Mouse (Mus musculus) neural tube, embryonic 11.5 days (tissue): ENCODE results near the gene Csk. TPM values are rescaled to one million over a fixed set of nuclear protein-coding genes. Genes with fewer than 3 reads are reported as not detected.
A peak's percentile ranks its signal among the peaks of the same experiment; 100 is the strongest.

Source experiments
- ATAC-seq: fragments of 200-750 bp; cut with Nextera tagmentation; 2 replicates; pipeline ENCODE4 v1.8.0; 2017; ENCODE audit warnings: moderate number of reproducible peaks, mild to moderate bottlenecking, moderate TSS enrichment, moderate library complexity; ENCODE audit not compliant: insufficient read depth, low FRiP score, low TSS enrichment
- DNase-seq: peaks from one replicate; pipeline ENCODE4 v3.0.0-alpha.2; 2015; ENCODE audit warnings: low spot score
- H3K27ac ChIP-seq: fragments of 300-500 bp; sonication (generic); 2 replicates; pipeline ENCODE4 v1.5.1; 2014; ENCODE audit warnings: low read depth, mild to moderate bottlenecking, low read length
- H3K27me3 ChIP-seq: fragments of 300-500 bp; sonication (generic); 2 replicates; pipeline ENCODE4 v1.6.1; 2014; ENCODE audit warnings: mild to moderate bottlenecking, low read length, mixed read lengths; ENCODE audit not compliant: control insufficient read depth, insufficient read depth
- H3K36me3 ChIP-seq: fragments of 300-500 bp; sonication (generic); 2 replicates; pipeline ENCODE4 v1.6.1; 2014; ENCODE audit warnings: mild to moderate bottlenecking, low read length, moderate library complexity, mixed read lengths; ENCODE audit not compliant: control insufficient read depth, insufficient read depth
- H3K4me1 ChIP-seq: fragments of 300-500 bp; sonication (generic); 2 replicates; pipeline ENCODE4 v1.6.1; 2014; ENCODE audit warnings: low read length, mixed read lengths; ENCODE audit not compliant: control insufficient read depth, insufficient read depth
- H3K4me2 ChIP-seq: fragments of 300-500 bp; sonication (generic); 2 replicates; pipeline ENCODE4 v1.6.1; 2014; ENCODE audit warnings: low read depth, mild to moderate bottlenecking, moderate library complexity
- H3K4me3 ChIP-seq: fragments of 300-500 bp; sonication (generic); 2 replicates; pipeline ENCODE4 v1.5.1; 2014; ENCODE audit warnings: low read depth, low read length
- H3K9ac ChIP-seq: fragments of 300-500 bp; sonication (generic); 2 replicates; pipeline ENCODE4 v1.6.1; 2014; ENCODE audit warnings: mild to moderate bottlenecking, low read length
- H3K9me3 ChIP-seq: fragments of 300-500 bp; sonication (generic); 2 replicates; pipeline ENCODE4 v1.6.1; 2016; ENCODE audit warnings: low read length; ENCODE audit not compliant: control insufficient read depth
- WGBS: fragments of 180-500 bp; shearing (Covaris S2); extraction: QIAGEN DNeasy Blood & Tissue Kit; methylation state at CpG from one replicate; pipeline ENCODE4 v1.1.7; 2014; 5-methylcytosine and 5-hydroxymethylcytosine counted together
- polyA plus RNA-seq: library from polyadenylated mRNA; unstranded; fragments of >200 nt; fragmentation: Nextera tagmentation; extraction: Ambion mirVana; gene quantifications from 2 replicates; pipeline ENCODE4 v1.2.1, GENCODE M21; 2014

The Csk gene
- polyA plus RNA-seq, 1 experiment from 2014 or later = 35.2 TPM

GRCm38 (mm10) chr9:57606139-57606851, 47.1 kb downstream of the Csk start, which contains the start of gene Cplx3:
TSS of gene Cplx3 (minus strand) at chr9:57606281.
- no peak within 1 kb of the TSS for H3K4me2 ChIP-seq
- no peak within 1 kb of the TSS for H3K4me3 ChIP-seq
- H3K36me3 ChIP-seq = no peaks in the 10 kb centered on the region
- no peak within 1 kb of the TSS for H3K27ac ChIP-seq
- H3K4me1 ChIP-seq = no peaks in the 10 kb centered on the region
- ATAC-seq = no peak
- DNase-seq = peak; percentile 73
- no peak within 1 kb of the TSS for H3K9ac ChIP-seq
- peaks cover 2% of the 10 kb centered on the region; the same call in 1 of the 2 replicates for H3K27me3 ChIP-seq
- whole genome bisulfite sequencing = 6% methylated on average over 24 of the region's 24 CpGs
- no peaks in the 10 kb centered on the region for H3K9me3 ChIP-seq

GRCm38 (mm10) chr9:57605503-57605902, 47.9 kb downstream of the Csk start:
- Histone ChIP-seq H3K4me2 (no peak overlapping the region), H3K9me3 (no peaks in the 10 kb centered on the region), H3K4me3 (no peak overlapping the region), H3K36me3 (no peaks in the 10 kb centered on the region), H3K27ac (no peak overlapping the region), H3K4me1 (0 out of 2 replicates have a peak, but pooled peaks cover 4% of the 10 kb centered on the region), H3K27me3 (peaks cover 2% of the 10 kb centered on the region; the same call in 1 of the 2 replicates), H3K9ac (no peak overlapping the region)
- no peak for ATAC-seq
- WGBS = 27% methylated on average over 9 of the region's 9 CpGs
- no peak for DNase-seq

- WGBS = 80% methylated on average over 4 of the region's 4 CpGs
- Histone ChIP-seq H3K27ac (no peak overlapping the region), H3K4me1 (0 out of 2 replicates have a peak, but pooled peaks cover 4% of the 10 kb centered on the region), H3K36me3 (no peaks in the 10 kb centered on the region), H3K27me3 (peaks cover 2% of the 10 kb centered on the region; the same call in 1 of the 2 replicates), H3K4me3 (no peak overlapping the region), H3K9ac (no peak overlapping the region), H3K4me2 (no peak overlapping the region), H3K9me3 (no peaks in the 10 kb centered on the region)
- DNase-seq (no peak), ATAC-seq (no peak)
These were observed 48.6 kb downstream of the Csk start for GRCm38 (mm10) chr9:57604875-57605274.

GRCm38 (mm10) chr9:57602098-57602497, 51.3 kb downstream of the Csk start:
- ATAC-seq (no peak), DNase-seq (no peak)
- WGBS = 68% methylated on average over 8 of the region's 8 CpGs
- no peaks in the 10 kb centered on the region for H3K36me3 ChIP-seq
- H3K27me3 ChIP-seq = peaks cover 2% of the 10 kb centered on the region; the same call in 1 of the 2 replicates
- H3K27ac ChIP-seq = no peak overlapping the region
- H3K4me2 ChIP-seq = no peak overlapping the region
- no peak overlapping the region for H3K9ac ChIP-seq
- peaks cover 13% of the 10 kb centered on the region for H3K4me1 ChIP-seq
- H3K9me3 ChIP-seq = no peaks in the 10 kb centered on the region
- no peak overlapping the region for H3K4me3 ChIP-seq

- no peaks in the 10 kb centered on the region for H3K9me3 ChIP-seq
- H3K4me2 ChIP-seq = no peak overlapping the region
- ATAC-seq (no peak), DNase-seq (no peak)
- H3K27me3 ChIP-seq = peaks cover 2% of the 10 kb centered on the region; the same call in 1 of the 2 replicates
- 76% methylated on average over 2 of the region's 2 CpGs for WGBS
- H3K9ac ChIP-seq = no peak overlapping the region
- no peaks in the 10 kb centered on the region for H3K36me3 ChIP-seq
- H3K27ac ChIP-seq = no peak overlapping the region
- no peak overlapping the region for H3K4me3 ChIP-seq
- H3K4me1 ChIP-seq = peaks cover 13% of the 10 kb centered on the region
These were observed 52.1 kb downstream of the Csk start for GRCm38 (mm10) chr9:57601353-57601706.

GRCm38 (mm10) chr9:57600620-57601352, 52.6 kb downstream of the Csk start:
- ATAC-seq (no peak; the same call in 1 of the 2 replicates), DNase-seq (peak; percentile 48)
- no peaks in the 10 kb centered on the region for H3K36me3 ChIP-seq
- no peak overlapping the region for H3K4me2 ChIP-seq
- H3K4me3 ChIP-seq = no peak overlapping the region
- no peak overlapping the region for H3K9ac ChIP-seq
- H3K4me1 ChIP-seq = peaks cover 13% of the 10 kb centered on the region
- no peaks in the 10 kb centered on the region for H3K9me3 ChIP-seq
- H3K27me3 ChIP-seq = peaks cover under 1% of the 10 kb centered on the region; the same call in 1 of the 2 replicates
- WGBS = 7% methylated on average over 3 of the region's 3 CpGs
- H3K27ac ChIP-seq = no peak overlapping the region

- Histone ChIP-seq H3K9me3 (no peaks in the 10 kb centered on the region), H3K4me1 (peaks cover 13% of the 10 kb centered on the region), H3K27ac (0 out of 2 replicates have a peak overlapping the region, but pooled peaks have one; percentile 14), H3K4me3 (no peak overlapping the region), H3K36me3 (peaks cover 2% of the 10 kb centered on the region), H3K4me2 (no peak overlapping the region), H3K9ac (no peak overlapping the region), H3K27me3 (no peaks in the 10 kb centered on the region)
- DNase-seq (no peak), ATAC-seq (no peak)
- 54% methylated on average over 8 of the region's 8 CpGs for WGBS
These were observed 54.4 kb downstream of the Csk start for GRCm38 (mm10) chr9:57598851-57599563.

- ATAC-seq = 0 out of 2 replicates have a peak, but pooled peaks have one; percentile 20
- 46% methylated on average over 4 of the region's 4 CpGs for WGBS
- H3K9me3 ChIP-seq = no peaks in the 10 kb centered on the region
- DNase-seq = peak; percentile 26
- H3K4me3 ChIP-seq = no peak overlapping the region
- H3K4me2 ChIP-seq = no peak overlapping the region
- H3K4me1 ChIP-seq = peaks cover 13% of the 10 kb centered on the region
- no peaks in the 10 kb centered on the region for H3K27me3 ChIP-seq
- peaks cover 2% of the 10 kb centered on the region for H3K36me3 ChIP-seq
- peak overlapping the region; percentile 26; the same call in 1 of the 2 replicates for H3K9ac ChIP-seq
- peak overlapping the region; percentile 34; the same call in 1 of the 2 replicates for H3K27ac ChIP-seq
These were observed 55.5 kb downstream of the Csk start for GRCm38 (mm10) chr9:57597929-57598382.
